Mouse (Mus musculus): ENCODE results near the gene Nfkb1.
A peak's percentile ranks its signal among the peaks of the same experiment; 100 is the strongest.

The Nfkb1 gene

GRCm38 (mm10) chr3:135631096-135631457, 60.3 kb downstream of the Nfkb1 start:
- DNase-seq (ENCODE audit: low read depth, low spot score), result peak; percentile 49

- DNase-seq (ENCODE audit: low read depth, low spot score), result no peak
These were observed 60.8 kb downstream of the Nfkb1 start for GRCm38 (mm10) chr3:135630430-135631095.

GRCm38 (mm10) chr3:135629830-135630355, 61.5 kb downstream of the Nfkb1 start:
- no peak for DNase-seq (ENCODE audit: low read depth, low spot score)

GRCm38 (mm10) chr3:135628706-135629169, 62.6 kb downstream of the Nfkb1 start:
- peak; percentile 70 for DNase-seq (ENCODE audit: low read depth, low spot score)

GRCm38 (mm10) chr3:135628000-135628705, 63.2 kb downstream of the Nfkb1 start:
- peak; percentile 15 for DNase-seq (ENCODE audit: low read depth, low spot score)

- DNase-seq (ENCODE audit: low read depth, low spot score), result no peak
These were observed 66.1 kb downstream of the Nfkb1 start for GRCm38 (mm10) chr3:135625290-135625689.

- DNase-seq (ENCODE audit: low read depth, low spot score), result no peak
These were observed 74.6 kb downstream of the Nfkb1 start for GRCm38 (mm10) chr3:135616730-135617129.

GRCm38 (mm10) chr3:135614376-135614775, 77.0 kb downstream of the Nfkb1 start:
- no peak for DNase-seq (ENCODE audit: low read depth, low spot score)

GRCm38 (mm10) chr3:135610221-135610620, 81.1 kb downstream of the Nfkb1 start:
- no peak for DNase-seq (ENCODE audit: low read depth, low spot score)

GRCm38 (mm10) chr3:135607660-135608473, 83.5 kb downstream of the Nfkb1 start:
- DNase-seq (ENCODE audit: low read depth, low spot score), result peak; percentile 88

GRCm38 (mm10) chr3:135607021-135607420, 84.3 kb downstream of the Nfkb1 start:
- DNase-seq (ENCODE audit: low read depth, low spot score), result peak; percentile 47

GRCm38 (mm10) chr3:135606592-135606991, 84.8 kb downstream of the Nfkb1 start:
- DNase-seq (ENCODE audit: low read depth, low spot score), result no peak

GRCm38 (mm10) chr3:135605474-135605873, 85.9 kb downstream of the Nfkb1 start:
- no peak for DNase-seq (ENCODE audit: low read depth, low spot score)

GRCm38 (mm10) chr3:135604626-135605417, 86.5 kb downstream of the Nfkb1 start:
- DNase-seq (ENCODE audit: low read depth, low spot score), result no peak

GRCm38 (mm10) chr3:135602731-135603130, 88.6 kb downstream of the Nfkb1 start:
- no peak for DNase-seq (ENCODE audit: low read depth, low spot score)

GRCm38 (mm10) chr3:135598355-135598754, 93.0 kb downstream of the Nfkb1 start:
- DNase-seq (ENCODE audit: low read depth, low spot score), result no peak

GRCm38 (mm10) chr3:135597014-135597413, 94.3 kb downstream of the Nfkb1 start:
- no peak for DNase-seq (ENCODE audit: low read depth, low spot score)

GRCm38 (mm10) chr3:135594238-135594917, 97.0 kb downstream of the Nfkb1 start:
- DNase-seq (ENCODE audit: low read depth, low spot score), result peak; percentile 78

GRCm38 (mm10) chr3:135592011-135592410, 99.3 kb downstream of the Nfkb1 start:
- no peak for DNase-seq (ENCODE audit: low read depth, low spot score)

- DNase-seq (ENCODE audit: low read depth, low spot score), result no peak
These were observed 100.0 kb downstream of the Nfkb1 start for GRCm38 (mm10) chr3:135591376-135591775.

GRCm38 (mm10) chr3:135590471-135590870, 100.9 kb downstream of the Nfkb1 start:
- no peak for DNase-seq (ENCODE audit: low read depth, low spot score)

Data from A20 (cell line).